Comparison of ENCODE assay signal across 24 mouse cellular contexts in the genomic region with DNA sequence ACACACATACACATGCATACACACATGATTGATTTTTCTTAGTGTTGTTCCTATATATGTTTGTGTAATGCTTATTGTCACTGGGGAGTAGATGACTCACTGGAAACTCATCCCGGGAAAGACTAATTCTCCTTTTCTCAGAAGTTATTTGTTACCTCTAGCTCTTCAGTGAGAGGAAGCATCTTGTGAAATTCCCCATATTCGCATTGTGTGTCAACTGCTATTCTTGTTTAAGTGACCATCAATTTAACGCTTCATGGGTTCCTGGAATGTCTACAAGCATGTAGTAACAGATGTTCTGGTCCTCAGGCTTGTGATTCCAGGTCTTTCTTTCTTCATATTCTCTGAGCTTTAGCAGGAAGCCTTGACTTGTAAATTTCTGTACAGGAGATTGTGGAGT.
DNase-seq lines count a peak whose midpoint lies in the region; ATAC-seq lines count a peak whose summit lies in the region.
"Had no signal": no experiment of that assay in that cellular context is flagged by ENCODE, and none has a peak within 500 bp of the region (broad histone marks: within the 10 kb centered on the region; RNA-seq: fewer than 3 reads in every experiment).

No protein-coding gene starts in this region.

- no peak overlapping the region for H3K27ac ChIP-seq in embryonic facial prominence, embryonic 14.5 days (replicated peaks; ENCODE audit: low read depth, low read length)
- H3K27ac ChIP-seq in embryonic facial prominence, embryonic 10.5 days (replicated peaks), result no peak overlapping the region
- no peak overlapping the region for H3K27ac ChIP-seq in midbrain, embryonic 11.5 days (ENCODE audit: low read depth, low read length)
- H3K27ac ChIP-seq in midbrain, embryonic 10.5 days (replicated peaks), result no peak overlapping the region
- H3K27ac ChIP-seq: embryonic facial prominence, embryonic 13.5 days; forebrain, embryonic 13.5 days; forebrain, embryonic 15.5 days had no signal

- no peaks in the 10 kb centered on the region for H3K27me3 ChIP-seq in embryonic facial prominence, embryonic 14.5 days (replicated peaks; ENCODE audit: control insufficient read depth, insufficient read depth, low read length)
- no peaks in the 10 kb centered on the region for H3K27me3 ChIP-seq in embryonic facial prominence, embryonic 10.5 days (replicated peaks; ENCODE audit: low read depth, poor library complexity, severe bottlenecking)
- no peaks in the 10 kb centered on the region for H3K27me3 ChIP-seq in midbrain, embryonic 11.5 days (ENCODE audit: control insufficient read depth, insufficient read depth, low read length)
- H3K27me3 ChIP-seq in midbrain, embryonic 10.5 days (ENCODE audit: low read depth, poor library complexity, severe bottlenecking), result no peaks in the 10 kb centered on the region
- H3K27me3 ChIP-seq: CH12.LX; embryonic facial prominence, embryonic 13.5 days; forebrain, embryonic 13.5 days; forebrain, embryonic 15.5 days had no signal

- WGBS in embryonic facial prominence, embryonic 14.5 days, result 68% methylated on average over 3 of the region's 3 CpGs
- 83% methylated on average over 3 of the region's 3 CpGs for WGBS in embryonic facial prominence, embryonic 10.5 days
- 74% methylated on average over 3 of the region's 3 CpGs for WGBS in midbrain, embryonic 11.5 days
- 80% methylated on average over 3 of the region's 3 CpGs for WGBS in midbrain, embryonic 10.5 days

- DNase-seq in embryonic facial prominence, embryonic 14.5 days (ENCODE audit: low spot score), result peak; percentile 1
- no peak for DNase-seq in embryonic facial prominence, embryonic 10.5 days (ENCODE audit: low spot score)
- DNase-seq in midbrain, embryonic 11.5 days (ENCODE audit: low spot score, missing footprints), result peak; percentile 57
- DNase-seq in midbrain, embryonic 10.5 days (ENCODE audit: low spot score), result no peak
- DNase-seq in retina, embryonic 14.5 days (ENCODE audit: low spot score), result peak; percentile 57
- DNase-seq in thymus, postnatal 0 days (ENCODE audit: low spot score), result no peak
- no peak for DNase-seq in right cerebral cortex, postnatal 4 days
- DNase-seq: adrenal gland, adult 8-10 months; adrenal gland, postnatal 14 days; adrenal gland, postnatal 36 days; B cell, adult 2 months; cerebellum, adult 11-12 months; cerebellum, adult 2 months; cerebellum, adult 9-10 months; cerebellum, postnatal 10 days; cerebellum, postnatal 25 days; forebrain, postnatal 0 days had no signal

- no peaks in the 10 kb centered on the region for H3K4me1 ChIP-seq in embryonic facial prominence, embryonic 14.5 days (ENCODE audit: control insufficient read depth, insufficient read depth, low read length)
- H3K4me1 ChIP-seq in embryonic facial prominence, embryonic 10.5 days, result no peaks in the 10 kb centered on the region
- no peaks in the 10 kb centered on the region for H3K4me1 ChIP-seq in midbrain, embryonic 11.5 days (ENCODE audit: control insufficient read depth, insufficient read depth, low read length)
- H3K4me1 ChIP-seq in midbrain, embryonic 10.5 days, result no peaks in the 10 kb centered on the region
- H3K4me1 ChIP-seq: embryonic facial prominence, embryonic 13.5 days; forebrain, embryonic 13.5 days; forebrain, embryonic 15.5 days had no signal

- H3K9ac ChIP-seq in embryonic facial prominence, embryonic 14.5 days (ENCODE audit: low read depth, low read length), result no peak overlapping the region
- no peak overlapping the region for H3K9ac ChIP-seq in midbrain, embryonic 11.5 days (ENCODE audit: low read length)
- H3K9ac ChIP-seq: embryonic facial prominence, embryonic 13.5 days; forebrain, embryonic 13.5 days; forebrain, embryonic 15.5 days; forebrain, postnatal 0 days had no signal

- no peak for ATAC-seq in embryonic facial prominence, embryonic 14.5 days (ENCODE audit: low read depth)
- ATAC-seq in midbrain, embryonic 11.5 days (ENCODE audit: low FRiP score), result no peak
- ATAC-seq: activated CD4-positive, CD25-positive, alpha-beta regulatory T cell, adult 4 months; CD4-positive, CD25-positive, alpha-beta regulatory T cell, adult 4 months; forebrain, embryonic 13.5 days; forebrain, embryonic 15.5 days; forebrain, postnatal 0 days had no signal

- no peak overlapping the region for H3K4me3 ChIP-seq in embryonic facial prominence, embryonic 14.5 days (ENCODE audit: low read depth, low read length)
- H3K4me3 ChIP-seq in embryonic facial prominence, embryonic 10.5 days, result no peak overlapping the region
- no peak overlapping the region for H3K4me3 ChIP-seq in midbrain, embryonic 11.5 days (ENCODE audit: low read depth, low read length)
- no peak overlapping the region for H3K4me3 ChIP-seq in midbrain, embryonic 10.5 days
- H3K4me3 ChIP-seq: embryonic facial prominence, embryonic 13.5 days; forebrain, embryonic 13.5 days; forebrain, embryonic 15.5 days had no signal

- no peaks in the 10 kb centered on the region for H3K36me3 ChIP-seq in embryonic facial prominence, embryonic 14.5 days (ENCODE audit: control insufficient read depth, insufficient read depth, low read length)
- H3K36me3 ChIP-seq in embryonic facial prominence, embryonic 10.5 days (replicated peaks), result no peaks in the 10 kb centered on the region
- H3K36me3 ChIP-seq in midbrain, embryonic 11.5 days (ENCODE audit: control insufficient read depth, insufficient read depth, low read length), result no peaks in the 10 kb centered on the region
- H3K36me3 ChIP-seq in midbrain, embryonic 10.5 days, result no peaks in the 10 kb centered on the region
- H3K36me3 ChIP-seq: embryonic facial prominence, embryonic 13.5 days; forebrain, embryonic 15.5 days; G1E had no signal

- no peaks in the 10 kb centered on the region for H3K9me3 ChIP-seq in embryonic facial prominence, embryonic 14.5 days (ENCODE audit: control insufficient read depth, low read length)
- H3K9me3 ChIP-seq in embryonic facial prominence, embryonic 10.5 days, result no peaks in the 10 kb centered on the region
- no peaks in the 10 kb centered on the region for H3K9me3 ChIP-seq in midbrain, embryonic 11.5 days (ENCODE audit: control insufficient read depth, low read length)
- no peaks in the 10 kb centered on the region for H3K9me3 ChIP-seq in midbrain, embryonic 10.5 days (replicated peaks)
- H3K9me3 ChIP-seq: embryonic facial prominence, embryonic 13.5 days; forebrain, embryonic 13.5 days; forebrain, embryonic 15.5 days; G1E had no signal

- no peak overlapping the region for H3K4me2 ChIP-seq in embryonic facial prominence, embryonic 14.5 days (ENCODE audit: low read depth, low read length)
- no peak overlapping the region for H3K4me2 ChIP-seq in midbrain, embryonic 11.5 days
- H3K4me2 ChIP-seq: embryonic facial prominence, embryonic 13.5 days; forebrain, embryonic 13.5 days; forebrain, embryonic 15.5 days had no signal

Comparison
In these comparisons a context has a peak if more than half of its experiments do, and no peak if none do; other contexts are left out.
1. DNase-seq: peak in embryonic facial prominence, embryonic 14.5 days (single experiment), midbrain, embryonic 11.5 days (single experiment) and retina, embryonic 14.5 days (single experiment); none in embryonic facial prominence, embryonic 10.5 days (single experiment), midbrain, embryonic 10.5 days (single experiment), thymus, postnatal 0 days (single experiment) and right cerebral cortex, postnatal 4 days (single experiment).